Mouse (Mus musculus): ENCODE results near the gene Card11.

The Card11 gene

DNA sequence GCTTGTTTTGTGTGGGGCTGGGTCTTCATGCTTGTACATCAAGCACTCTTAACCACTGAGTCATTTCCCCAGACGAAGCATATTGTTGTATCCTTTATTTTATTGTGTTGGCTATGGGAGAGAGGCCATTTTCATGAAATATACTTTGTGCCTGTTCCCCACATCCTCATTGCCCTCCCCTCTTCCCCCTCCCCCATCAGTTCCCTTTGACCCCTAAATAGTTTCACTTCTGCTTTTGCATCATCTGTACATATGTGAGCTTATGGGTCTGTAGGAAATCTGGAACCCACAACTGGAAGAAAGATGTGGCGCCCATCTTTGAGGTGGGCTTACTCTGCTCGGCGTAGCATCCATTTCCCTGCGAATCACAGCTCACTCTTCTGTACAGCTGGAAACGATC, 13.8 kb upstream of the Card11 start:
- Histone ChIP-seq H3K36me3 (ENCODE audit: control insufficient read depth, insufficient read depth, low read length, poor library complexity, severe bottlenecking) (no peaks in the 10 kb centered on the region), H3K27me3 (ENCODE audit: control insufficient read depth, insufficient read depth, low read length, poor library complexity, severe bottlenecking) (no peaks in the 10 kb centered on the region)
- peak; percentile 84 for DNase-seq (ENCODE audit: low read depth, low spot score)

DNA sequence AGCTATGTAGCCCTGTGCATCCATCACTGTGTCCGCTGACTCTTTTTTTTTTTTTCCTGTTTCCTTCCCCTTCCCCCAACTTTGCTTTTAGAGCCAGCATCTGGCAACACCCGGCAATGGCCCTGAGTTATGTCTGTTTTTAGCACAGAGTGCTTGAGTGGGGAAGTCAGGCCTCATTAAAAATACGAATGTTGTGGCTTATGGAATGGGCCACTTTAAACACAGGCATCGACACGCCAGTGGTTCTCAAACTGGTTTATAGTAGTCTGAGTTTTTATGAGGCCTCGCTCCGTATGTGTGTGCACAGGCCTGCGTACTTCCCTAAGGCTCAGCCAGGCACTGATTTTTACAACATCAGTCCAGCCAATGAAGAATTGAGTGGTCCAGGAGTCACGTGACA, 13.1 kb upstream of the Card11 start:
- Histone ChIP-seq H3K27me3 (ENCODE audit: control insufficient read depth, insufficient read depth, low read length, poor library complexity, severe bottlenecking) (no peaks in the 10 kb centered on the region), H3K36me3 (ENCODE audit: control insufficient read depth, insufficient read depth, low read length, poor library complexity, severe bottlenecking) (no peaks in the 10 kb centered on the region)
- DNase-seq (ENCODE audit: low read depth, low spot score) = no peak

DNA sequence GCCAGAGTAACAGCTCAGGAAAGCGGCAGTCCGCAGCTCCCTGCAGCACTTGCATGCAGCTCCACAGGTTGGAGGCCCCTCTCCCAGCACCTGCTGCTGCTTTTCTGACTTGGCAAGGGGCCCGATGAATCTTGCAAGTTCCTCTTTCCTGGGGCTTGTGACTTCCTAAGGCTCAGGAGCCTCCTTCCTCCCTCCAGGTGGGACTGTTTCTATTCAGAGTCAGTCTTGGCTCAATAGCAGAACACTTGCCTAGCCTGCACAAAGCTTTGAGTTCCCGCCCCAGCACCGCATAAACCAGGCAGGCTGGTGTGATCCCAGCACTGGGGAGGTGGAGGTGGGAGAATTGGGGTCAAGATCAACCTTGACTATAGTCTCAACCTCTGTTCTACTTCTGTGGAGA, 5.1 kb upstream of the Card11 start:
- Histone ChIP-seq H3K36me3 (ENCODE audit: control insufficient read depth, insufficient read depth, low read length, poor library complexity, severe bottlenecking) (no peaks in the 10 kb centered on the region), H3K27me3 (ENCODE audit: control insufficient read depth, insufficient read depth, low read length, poor library complexity, severe bottlenecking) (no peaks in the 10 kb centered on the region)
- DNase-seq (ENCODE audit: low read depth, low spot score) = peak; percentile 35

DNA sequence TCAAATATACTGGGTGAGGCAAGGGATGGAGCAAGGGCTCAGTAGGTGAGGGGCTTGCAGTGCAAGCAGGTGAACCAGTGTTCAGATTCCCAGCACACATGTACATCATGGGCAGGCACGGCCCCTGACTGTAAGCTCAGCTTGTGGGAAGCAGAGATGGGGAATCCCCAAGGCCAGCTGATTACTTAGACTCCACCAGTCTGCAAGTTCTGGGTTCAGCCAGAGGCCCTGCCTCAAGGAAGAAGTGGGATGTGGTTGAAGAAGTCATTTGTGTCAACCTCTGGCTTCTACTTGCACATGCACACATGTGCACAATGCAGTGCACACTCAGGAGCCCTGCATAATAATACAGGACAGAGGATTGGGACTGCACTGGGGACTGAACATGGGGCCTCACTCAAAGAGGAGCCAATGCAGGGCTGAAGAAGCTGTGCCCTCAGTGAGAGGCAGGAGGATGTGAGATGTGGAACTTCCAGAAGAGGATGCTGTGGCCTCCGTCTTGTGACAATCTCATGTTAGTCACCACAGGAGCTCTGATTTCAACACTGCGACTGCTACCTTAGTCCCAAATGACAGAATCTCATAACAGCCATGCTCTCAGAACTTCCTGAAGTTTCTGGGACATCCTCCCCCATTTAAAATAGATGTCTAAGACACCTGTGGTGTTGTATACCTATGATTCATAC, 3.8 kb upstream of the Card11 start:
- no peaks in the 10 kb centered on the region for H3K36me3 ChIP-seq (ENCODE audit: control insufficient read depth, insufficient read depth, low read length, poor library complexity, severe bottlenecking)
- H3K27me3 ChIP-seq (ENCODE audit: control insufficient read depth, insufficient read depth, low read length, poor library complexity, severe bottlenecking) = no peaks in the 10 kb centered on the region
- peak; percentile 71 for DNase-seq (ENCODE audit: low read depth, low spot score)

DNA sequence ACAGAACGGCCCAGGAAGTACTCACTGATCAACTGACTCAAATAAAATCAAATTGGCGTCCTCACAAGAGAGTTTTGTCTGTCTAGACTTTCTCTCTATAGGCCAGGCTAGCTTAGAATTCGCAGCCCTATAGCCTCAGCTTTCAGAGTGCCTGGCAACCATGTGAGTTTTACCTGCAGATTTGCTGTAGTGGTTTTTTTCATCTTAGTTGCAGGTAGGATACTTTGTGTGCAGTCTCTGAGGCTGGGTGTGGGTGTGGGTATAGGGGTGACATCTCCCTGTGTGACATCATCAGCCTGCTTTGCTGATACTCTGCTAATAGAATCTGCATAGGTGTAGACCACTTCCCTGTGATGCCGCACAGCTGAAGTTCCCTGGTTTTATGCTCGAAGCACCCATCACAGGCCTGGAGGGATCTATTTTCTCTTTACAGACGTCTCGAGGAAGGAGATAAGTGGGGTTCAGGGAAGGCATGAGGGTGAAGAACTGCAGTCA, 1.2 kb downstream of the Card11 start:
- peaks cover 2% of the 10 kb centered on the region; the same call in 1 of the 2 replicates for H3K36me3 ChIP-seq (ENCODE audit: control insufficient read depth, insufficient read depth, low read length, poor library complexity, severe bottlenecking)
- H3K27me3 ChIP-seq (ENCODE audit: control insufficient read depth, insufficient read depth, low read length, poor library complexity, severe bottlenecking) = no peaks in the 10 kb centered on the region
- DNase-seq (ENCODE audit: low read depth, low spot score) = no peak

DNA sequence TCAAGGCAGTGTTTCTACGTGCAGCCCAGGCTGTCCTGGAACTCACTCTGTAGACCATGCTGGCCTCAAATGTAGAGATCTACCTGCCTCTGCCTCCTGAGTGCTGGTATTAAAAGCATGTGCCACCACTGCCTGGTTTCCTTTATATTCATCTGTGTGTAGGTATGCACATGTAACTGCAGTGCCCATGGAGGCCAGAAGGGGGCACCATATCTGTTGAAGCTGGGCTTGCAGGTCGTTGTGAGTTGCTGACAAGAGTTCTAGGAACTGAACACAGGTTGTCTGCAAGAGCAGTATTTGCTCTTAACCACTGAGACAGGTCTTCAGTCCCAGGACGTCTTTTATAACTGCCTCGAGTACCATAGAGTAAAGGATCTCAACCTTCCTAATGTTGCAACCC, 2.6 kb downstream of the Card11 start:
- Histone ChIP-seq H3K36me3 (ENCODE audit: control insufficient read depth, insufficient read depth, low read length, poor library complexity, severe bottlenecking) (peaks cover 2% of the 10 kb centered on the region; the same call in 1 of the 2 replicates), H3K27me3 (ENCODE audit: control insufficient read depth, insufficient read depth, low read length, poor library complexity, severe bottlenecking) (no peaks in the 10 kb centered on the region)
- DNase-seq (ENCODE audit: low read depth, low spot score) = peak; percentile 74

DNA sequence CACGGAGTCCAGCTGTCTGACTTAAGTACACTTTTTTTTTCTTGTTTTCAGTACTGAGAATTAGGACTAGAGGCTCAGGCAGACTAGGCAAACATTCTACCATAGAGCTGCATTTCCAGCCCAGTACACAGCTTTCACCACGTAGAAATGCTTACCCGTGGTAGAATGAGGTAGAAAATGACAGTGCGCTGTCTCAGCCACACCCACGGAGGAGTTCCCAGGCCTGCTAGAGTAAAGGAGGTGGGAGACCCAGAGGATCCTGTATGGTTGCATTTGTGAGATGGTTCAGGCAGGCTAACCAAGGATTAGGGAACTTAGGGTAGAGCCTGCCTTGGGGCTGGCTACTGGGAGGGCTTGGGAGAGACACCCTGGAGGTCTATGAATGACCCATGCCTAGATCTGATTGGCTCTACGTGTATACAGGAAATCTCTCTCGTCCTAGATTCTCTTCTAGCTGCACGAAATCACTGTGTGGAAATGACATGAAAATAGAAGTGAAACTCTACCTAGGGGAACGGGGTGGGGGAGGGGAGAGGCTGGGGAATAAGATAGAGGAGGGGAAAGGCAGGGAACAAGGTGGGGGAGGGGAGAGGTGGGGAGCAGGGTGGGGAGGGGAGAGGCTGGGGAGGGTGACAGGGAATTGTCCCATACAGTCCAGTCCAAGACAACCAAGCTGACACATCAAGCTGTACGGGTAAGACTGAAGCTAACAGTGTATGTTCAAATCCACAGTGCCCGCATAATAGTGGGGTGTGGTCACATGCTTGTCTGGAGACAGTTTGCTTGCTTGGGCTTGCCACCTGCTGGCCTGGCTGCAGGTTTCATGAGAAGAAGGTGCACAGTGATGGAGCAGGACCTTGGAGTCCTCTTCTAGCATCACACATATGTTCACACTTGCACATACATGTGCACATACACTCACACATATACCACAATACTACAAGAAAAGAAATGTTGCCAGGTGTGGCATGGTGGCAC, 8.0 kb downstream of the Card11 start:
- DNase-seq (ENCODE audit: low read depth, low spot score) = peak; percentile 63
- Histone ChIP-seq H3K27me3 (ENCODE audit: control insufficient read depth, insufficient read depth, low read length, poor library complexity, severe bottlenecking) (no peaks in the 10 kb centered on the region), H3K36me3 (ENCODE audit: control insufficient read depth, insufficient read depth, low read length, poor library complexity, severe bottlenecking) (peaks cover 7% of the 10 kb centered on the region)

DNA sequence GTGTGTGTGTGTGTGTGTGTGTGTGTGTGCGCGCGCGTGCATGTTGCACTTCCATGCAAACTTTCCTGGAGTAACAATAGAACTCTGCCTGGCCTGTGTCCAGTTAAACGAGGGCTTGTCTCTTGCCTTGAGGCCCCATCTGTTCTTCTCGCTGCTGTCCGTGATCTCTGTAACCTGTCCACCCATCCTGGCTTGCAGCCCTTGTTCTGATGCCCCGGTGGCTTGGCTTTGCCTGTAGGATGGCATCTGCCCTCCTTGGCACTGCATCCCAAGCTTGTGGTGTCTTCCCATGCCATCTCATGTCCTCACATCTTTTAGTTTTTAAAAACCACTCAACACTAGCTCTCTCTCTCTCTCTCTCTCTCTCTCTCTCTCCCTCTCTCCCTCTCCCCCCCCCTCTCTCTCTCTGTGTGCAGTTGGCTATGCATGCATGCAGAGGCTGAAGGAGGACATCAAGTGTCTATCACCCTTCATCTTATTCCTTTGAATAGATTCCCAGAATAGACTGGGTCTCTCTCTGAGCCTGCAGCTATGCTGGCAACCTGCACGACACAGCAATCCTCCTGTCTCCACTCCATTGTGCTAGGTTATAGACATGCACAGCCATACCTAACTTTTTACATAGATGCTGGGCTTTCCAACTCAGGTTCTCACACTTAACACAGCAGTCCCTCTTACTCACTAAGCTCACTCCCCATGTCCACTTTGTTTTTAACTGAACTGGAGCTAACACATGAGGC, 14.9 kb downstream of the Card11 start:
- H3K36me3 ChIP-seq (ENCODE audit: control insufficient read depth, insufficient read depth, low read length, poor library complexity, severe bottlenecking) = peaks cover 5% of the 10 kb centered on the region; the same call in 1 of the 2 replicates
- DNase-seq (ENCODE audit: low read depth, low spot score) = no peak

DNA sequence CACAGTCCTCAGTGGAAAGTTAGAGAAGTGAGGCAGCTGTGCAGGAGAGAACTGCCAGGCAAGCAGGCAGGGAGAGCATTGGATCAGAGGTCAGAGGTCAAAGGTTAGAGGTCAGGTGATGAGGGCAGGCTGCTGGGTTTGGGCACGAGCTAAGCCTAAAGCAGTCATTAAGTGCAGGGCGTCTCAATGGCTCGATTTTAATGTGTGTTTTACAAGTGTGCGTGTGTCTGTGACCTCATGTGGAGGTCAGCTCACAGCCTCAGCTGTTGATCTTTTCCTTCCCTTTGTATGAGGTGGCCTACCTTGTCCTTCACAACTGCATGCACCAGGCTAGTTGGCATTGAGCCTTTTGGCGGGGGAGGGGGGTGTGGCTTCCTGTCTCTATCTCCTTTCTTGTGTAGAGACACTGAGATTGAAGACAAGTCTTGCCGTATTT, 19.0 kb downstream of the Card11 start:
- no peaks in the 10 kb centered on the region for H3K27me3 ChIP-seq (ENCODE audit: control insufficient read depth, insufficient read depth, low read length, poor library complexity, severe bottlenecking)
- peak; percentile 36 for DNase-seq (ENCODE audit: low read depth, low spot score)
- H3K36me3 ChIP-seq (ENCODE audit: control insufficient read depth, insufficient read depth, low read length, poor library complexity, severe bottlenecking) = no peaks in the 10 kb centered on the region; the same call in 1 of the 2 replicates

More for the DNA sequence above, 14.9 kb downstream of the Card11 start:
- no peaks in the 10 kb centered on the region for H3K27me3 ChIP-seq (ENCODE audit: control insufficient read depth, insufficient read depth, low read length, poor library complexity, severe bottlenecking)

DNA sequence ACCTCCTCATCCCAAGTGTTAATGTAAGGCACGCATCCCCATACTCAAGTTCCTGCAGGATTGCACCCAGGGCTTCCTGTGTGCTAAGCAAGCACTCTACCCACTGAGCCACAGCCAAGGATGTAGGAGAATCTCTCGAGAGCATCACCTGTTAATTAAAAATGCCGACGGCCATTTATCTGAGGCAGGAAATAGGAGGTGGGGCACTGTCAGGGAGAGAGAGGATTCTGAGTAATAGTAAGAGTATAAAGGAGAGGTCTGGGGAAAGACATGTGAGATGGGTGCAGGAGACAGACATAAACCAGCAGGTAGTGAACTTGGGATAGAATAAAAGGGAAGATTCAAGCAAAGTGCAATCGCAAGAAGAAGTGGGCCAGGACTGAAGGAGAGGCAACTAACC, 19.6 kb downstream of the Card11 start:
- H3K36me3 ChIP-seq (ENCODE audit: control insufficient read depth, insufficient read depth, low read length, poor library complexity, severe bottlenecking) = no peaks in the 10 kb centered on the region; the same call in 1 of the 2 replicates
- no peak for DNase-seq (ENCODE audit: low read depth, low spot score)
- no peaks in the 10 kb centered on the region for H3K27me3 ChIP-seq (ENCODE audit: control insufficient read depth, insufficient read depth, low read length, poor library complexity, severe bottlenecking)

DNA sequence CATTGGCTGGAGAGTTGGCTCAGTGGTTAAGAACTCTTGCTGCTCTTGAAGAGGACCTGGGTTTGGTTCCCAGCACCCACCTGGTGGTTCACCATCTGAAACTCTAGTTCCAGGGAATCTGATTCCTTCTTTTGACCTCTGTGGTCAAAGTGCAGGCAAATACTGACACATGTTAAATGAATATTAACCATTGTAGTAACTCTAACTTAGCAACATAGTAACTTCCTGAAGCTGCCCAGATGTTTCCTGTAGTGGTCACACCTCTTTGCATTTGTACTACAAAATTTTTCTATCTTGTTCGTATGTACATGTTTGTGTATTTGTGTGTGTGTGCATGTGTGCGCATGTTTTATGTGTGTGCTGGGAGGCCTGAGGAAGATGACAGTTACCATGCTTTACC, 20.3 kb downstream of the Card11 start:
- Histone ChIP-seq H3K27me3 (ENCODE audit: control insufficient read depth, insufficient read depth, low read length, poor library complexity, severe bottlenecking) (no peaks in the 10 kb centered on the region), H3K36me3 (ENCODE audit: control insufficient read depth, insufficient read depth, low read length, poor library complexity, severe bottlenecking) (no peaks in the 10 kb centered on the region; the same call in 1 of the 2 replicates)
- DNase-seq (ENCODE audit: low read depth, low spot score) = peak; percentile 45

DNA sequence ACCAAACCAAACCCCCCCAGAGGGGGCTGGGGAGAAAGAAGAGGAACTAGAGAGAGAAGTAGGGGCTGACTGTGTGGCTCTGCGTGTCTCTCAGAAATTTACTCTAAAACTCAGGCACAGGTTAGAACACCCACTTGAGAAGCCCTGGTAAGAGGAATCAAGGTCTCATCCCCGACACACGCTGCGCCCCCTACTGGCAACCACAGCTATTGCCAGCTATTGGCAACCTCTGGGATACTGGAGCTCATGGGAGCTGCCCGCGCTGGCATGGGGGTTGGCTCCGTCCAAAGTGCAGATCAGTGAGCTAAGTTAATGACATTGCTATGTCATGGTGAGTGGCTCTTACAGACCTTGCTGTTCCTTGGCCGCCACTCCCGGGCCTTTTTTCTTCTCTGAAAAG, 37.4 kb downstream of the Card11 start:
- peak; percentile 67 for DNase-seq (ENCODE audit: low read depth, low spot score)
- Histone ChIP-seq H3K27me3 (ENCODE audit: control insufficient read depth, insufficient read depth, low read length, poor library complexity, severe bottlenecking) (no peaks in the 10 kb centered on the region), H3K36me3 (ENCODE audit: control insufficient read depth, insufficient read depth, low read length, poor library complexity, severe bottlenecking) (peaks cover 6% of the 10 kb centered on the region)

DNA sequence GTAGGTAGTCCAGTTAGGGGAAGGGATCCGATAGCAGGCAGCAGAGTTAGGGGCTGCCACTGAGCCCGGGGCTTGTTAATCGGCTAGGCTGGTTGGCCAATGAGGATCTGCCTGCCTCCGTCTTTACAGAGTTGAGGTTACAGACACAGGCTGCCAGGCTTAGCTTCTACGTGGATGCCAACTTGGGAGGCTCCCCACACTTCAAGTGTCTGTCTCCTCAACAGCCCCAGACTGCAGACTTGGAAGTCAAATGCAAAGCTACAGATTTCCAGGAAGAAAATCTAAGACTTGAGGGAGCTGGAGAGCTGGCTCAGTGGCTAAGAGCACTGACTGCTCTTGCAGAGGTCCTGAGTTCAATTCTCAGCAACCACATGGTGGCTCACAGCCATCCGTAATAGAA, 39.6 kb downstream of the Card11 start:
- no peaks in the 10 kb centered on the region for H3K27me3 ChIP-seq (ENCODE audit: control insufficient read depth, insufficient read depth, low read length, poor library complexity, severe bottlenecking)
- no peak for DNase-seq (ENCODE audit: low read depth, low spot score)
- peaks cover 6% of the 10 kb centered on the region for H3K36me3 ChIP-seq (ENCODE audit: control insufficient read depth, insufficient read depth, low read length, poor library complexity, severe bottlenecking)

DNA sequence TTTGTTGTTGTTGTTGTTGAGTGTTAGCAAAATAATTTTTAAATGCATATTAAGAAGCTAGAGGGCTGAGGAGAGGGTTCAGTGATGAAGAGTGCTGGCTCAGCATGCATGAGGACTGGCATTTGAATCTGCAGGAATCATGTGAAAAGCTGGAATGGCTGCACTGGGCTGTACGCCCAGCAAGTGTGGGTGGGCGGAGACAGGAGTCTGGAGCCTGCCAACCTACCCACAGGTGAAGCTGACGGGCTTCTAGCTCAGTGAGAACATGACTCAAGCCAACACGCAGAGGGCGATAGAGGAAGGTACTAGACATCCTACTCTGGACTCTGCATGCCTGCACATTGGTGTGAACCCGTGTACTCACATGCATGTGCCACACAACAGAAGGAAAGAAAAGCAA, 41.2 kb downstream of the Card11 start:
- DNase-seq (ENCODE audit: low read depth, low spot score) = no peak
- H3K27me3 ChIP-seq (ENCODE audit: control insufficient read depth, insufficient read depth, low read length, poor library complexity, severe bottlenecking) = no peaks in the 10 kb centered on the region
- peaks cover 6% of the 10 kb centered on the region for H3K36me3 ChIP-seq (ENCODE audit: control insufficient read depth, insufficient read depth, low read length, poor library complexity, severe bottlenecking)

All from splenic B cell, adult 2 months (primary cell).